Mouse (Mus musculus) embryo, embryonic 10.5 days (tissue): ENCODE results near the gene Spdye4c.

Source experiments
- DNase-seq: peaks from one replicate; pipeline ENCODE4 v3.0.0-alpha.2; 2015; ENCODE audit warnings: low spot score

The Spdye4c gene

DNA sequence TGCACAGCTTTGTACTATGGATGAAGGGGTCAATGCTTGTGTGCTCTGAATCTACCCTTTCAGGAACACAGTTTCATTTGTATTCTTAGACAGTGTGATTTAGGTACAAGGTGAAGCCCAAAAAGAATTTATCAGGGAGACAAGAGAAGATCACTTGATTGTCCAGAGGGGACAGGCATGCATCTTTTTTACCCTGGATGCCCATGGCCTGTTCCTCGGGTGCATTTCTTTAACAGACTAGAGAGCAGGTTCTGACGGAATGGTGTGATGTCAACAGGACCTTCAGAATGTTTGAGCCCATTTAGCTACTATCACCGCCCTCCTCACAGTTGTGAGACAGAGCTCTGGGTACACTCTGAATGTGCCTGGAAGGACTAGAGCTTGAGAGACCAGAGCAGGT, at the start of gene Spdye4c:
Spdye4c (plus strand) TSS at position 301 of the 400 bp plus-strand sequence.
- DNase-seq, result no peak

GRCm38 (mm10) chr2:128543495-128543894, 47.5 kb upstream of the Spdye4c start:
- no peak for DNase-seq

GRCm38 (mm10) chr2:128544421-128545137, 46.4 kb upstream of the Spdye4c start:
- peak; percentile 80 for DNase-seq

DNA sequence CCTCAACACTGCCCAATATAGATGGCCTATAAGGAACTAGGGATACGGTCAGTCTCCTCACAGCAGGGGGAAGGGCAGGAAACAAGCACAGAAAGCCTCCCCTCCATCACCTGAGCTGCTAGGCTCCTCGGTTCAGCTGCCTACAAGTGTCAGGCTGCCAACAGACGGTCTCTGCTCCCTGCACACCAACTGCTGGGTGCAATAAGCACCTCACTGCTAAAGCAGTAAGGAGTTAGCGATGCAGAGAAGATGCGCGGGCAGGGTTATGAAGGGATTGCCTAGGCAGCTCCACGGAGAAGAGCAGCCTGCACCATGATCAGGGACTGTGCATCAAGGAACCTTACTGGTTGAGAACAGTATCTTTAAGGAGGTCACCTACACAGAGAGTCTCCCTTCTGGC, 45.6 kb upstream of the Spdye4c start:
- no peak for DNase-seq

DNA sequence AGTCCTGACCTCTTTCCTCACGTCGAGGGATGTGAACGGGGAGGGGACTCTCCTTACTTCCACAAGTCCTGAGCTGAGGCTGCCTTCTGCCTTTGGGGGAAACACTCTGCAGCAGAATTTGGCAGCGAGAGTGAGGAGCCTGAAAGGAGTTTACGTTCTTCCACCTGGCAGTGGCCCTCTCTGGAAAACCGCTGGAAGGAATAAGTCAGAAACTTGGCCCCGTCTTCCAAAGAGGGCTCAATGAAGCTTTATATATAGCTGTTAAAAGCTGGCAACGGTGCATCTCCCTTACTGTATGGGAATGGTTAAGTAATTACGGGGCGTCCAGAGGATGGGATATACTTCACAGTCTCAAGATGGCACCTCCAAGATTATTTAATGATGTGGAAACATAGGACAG, 43.9 kb upstream of the Spdye4c start:
- no peak for DNase-seq

DNA sequence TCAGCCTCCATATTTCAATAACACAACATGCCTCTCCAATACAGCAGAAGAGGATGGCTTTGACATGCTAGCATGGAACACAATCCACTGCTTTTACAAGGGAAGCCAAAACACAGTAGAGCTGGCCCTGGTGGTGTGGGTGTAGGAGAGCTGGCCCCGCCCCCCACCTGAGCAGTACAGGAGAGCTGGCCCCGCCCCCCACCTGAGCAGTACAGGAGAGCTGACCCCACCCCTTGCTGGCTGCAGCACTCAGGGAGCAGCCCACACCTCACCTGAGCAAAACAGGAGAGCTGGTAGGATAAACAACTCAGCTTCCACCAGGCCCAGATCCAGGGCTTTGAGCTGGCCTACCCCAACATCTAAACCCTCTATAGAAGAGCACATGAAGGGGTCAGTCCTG, 42.7 kb upstream of the Spdye4c start:
- no peak for DNase-seq

- DNase-seq, result peak; percentile 28
Observed at GRCm38 (mm10) chr2:128549561-128549960, 41.4 kb upstream of the Spdye4c start.

- DNase-seq, result peak; percentile 32
Observed at GRCm38 (mm10) chr2:128549963-128550362, 41.0 kb upstream of the Spdye4c start.

GRCm38 (mm10) chr2:128552080-128552791, 38.8 kb upstream of the Spdye4c start:
- DNase-seq, result no peak

GRCm38 (mm10) chr2:128552798-128553720, 38.0 kb upstream of the Spdye4c start:
- no peak for DNase-seq

GRCm38 (mm10) chr2:128555082-128555481, 35.9 kb upstream of the Spdye4c start:
- no peak for DNase-seq

DNA sequence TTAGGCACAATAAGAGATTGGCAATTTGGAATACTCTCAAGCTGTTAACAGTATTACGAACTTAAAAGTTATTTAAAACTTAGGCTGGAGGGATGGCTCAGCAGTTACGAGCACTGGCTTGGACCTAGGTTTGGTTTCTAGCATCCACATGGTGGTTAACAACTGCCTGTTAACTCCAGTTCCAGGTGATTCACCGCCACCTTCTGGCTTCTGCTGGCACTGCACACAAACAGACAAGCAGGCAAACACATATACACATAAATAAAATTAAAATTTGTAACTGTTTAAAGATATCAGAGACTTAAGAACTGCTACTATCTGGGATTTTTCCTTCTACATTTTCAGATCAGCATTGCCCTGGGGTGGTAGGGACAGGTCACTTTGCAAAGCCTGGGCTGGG, 26.8 kb upstream of the Spdye4c start:
- no peak for DNase-seq

GRCm38 (mm10) chr2:128565904-128566303, 25.1 kb upstream of the Spdye4c start:
- peak; percentile 36 for DNase-seq

GRCm38 (mm10) chr2:128566304-128567147, 24.5 kb upstream of the Spdye4c start:
- DNase-seq, result no peak

DNA sequence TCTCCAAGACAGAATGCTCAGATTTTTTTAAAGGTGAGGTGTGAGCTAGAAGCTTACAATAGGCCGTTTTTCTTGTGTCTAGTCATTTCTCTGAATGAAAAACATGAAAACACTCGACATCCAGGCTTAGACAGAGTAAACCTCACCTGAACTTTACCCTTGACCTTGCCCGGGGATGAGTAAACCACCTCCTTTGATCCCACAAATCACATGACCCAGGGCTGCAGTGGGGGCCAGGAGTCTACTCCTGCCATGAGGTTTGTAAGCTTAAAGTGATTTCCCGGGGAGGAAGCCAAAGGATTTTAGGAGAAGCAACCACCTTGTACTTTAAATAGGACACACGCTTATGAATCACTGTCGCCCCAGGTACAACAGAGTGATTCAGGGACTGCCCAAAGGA, 23.0 kb upstream of the Spdye4c start:
- no peak for DNase-seq

GRCm38 (mm10) chr2:128568490-128568889, 22.5 kb upstream of the Spdye4c start:
- no peak for DNase-seq

DNA sequence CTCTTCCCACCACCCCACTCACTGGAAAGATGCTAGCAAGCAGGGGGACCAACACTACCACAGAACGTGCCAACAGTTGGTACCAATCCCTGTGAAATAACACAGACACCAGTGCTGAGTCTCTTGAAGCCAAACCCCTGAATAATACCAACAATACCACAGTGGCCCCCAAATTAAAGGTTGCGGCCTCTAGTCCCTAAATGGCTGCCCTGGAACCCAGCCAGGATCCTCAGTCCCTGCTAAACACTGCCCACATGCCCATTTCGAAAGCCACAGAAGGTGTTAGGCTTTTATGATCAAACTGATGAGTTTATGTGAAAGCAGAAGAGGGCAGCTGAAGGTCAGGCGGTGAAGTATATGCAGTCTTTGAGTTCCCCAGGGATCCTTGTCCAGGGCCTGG, 20.0 kb upstream of the Spdye4c start:
- no peak for DNase-seq

GRCm38 (mm10) chr2:128572726-128573624, 18.0 kb upstream of the Spdye4c start:
- peak; percentile 94 for DNase-seq

GRCm38 (mm10) chr2:128582881-128583280, 8.1 kb upstream of the Spdye4c start:
- DNase-seq, result no peak

DNA sequence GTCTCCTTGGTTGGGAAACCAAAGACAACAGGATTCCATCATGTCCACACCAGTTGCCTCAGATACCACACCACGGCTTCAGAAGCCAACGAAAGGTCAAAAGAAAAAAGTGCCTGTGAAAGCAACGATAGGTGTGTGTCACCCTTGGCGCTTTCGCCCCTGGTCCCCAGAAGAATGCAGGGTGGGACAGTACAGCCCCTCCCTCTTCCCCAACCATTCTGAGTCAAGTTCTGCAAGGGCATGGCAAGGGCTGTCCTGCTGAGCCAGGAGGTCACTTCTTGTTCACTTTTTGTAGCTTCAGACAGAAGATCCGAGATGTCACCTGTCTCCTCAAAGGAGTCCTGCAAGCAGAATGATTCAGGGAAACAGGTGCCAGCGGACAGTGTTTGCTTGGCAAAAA, 1.3 kb downstream of the Spdye4c start:
- DNase-seq, result no peak

- DNase-seq, result no peak
Observed at GRCm38 (mm10) chr2:128601534-128601933, 10.5 kb downstream of the Spdye4c start.
